Mouse (Mus musculus): ENCODE data around the gene Trhr2. TPM values are rescaled to one million over a fixed set of nuclear protein-coding genes. Genes with fewer than 3 reads are reported as not detected.

Gene Trhr2
- polyA plus RNA-seq, 1 experiment from 2014 or later = not detected

- H3K9ac ChIP-seq (ENCODE audit: low read length) = no peak overlapping the region
- no peaks in the 10 kb centered on the region for H3K27me3 ChIP-seq (ENCODE audit: control insufficient read depth, insufficient read depth, low read length)
- no peak for TF ChIP-seq EP300 (optimal IDR thresholded peaks at IDR 0.05)
- no peak for TF ChIP-seq CTCF (IDR thresholded peaks at IDR 0.05; ENCODE audit: low read depth)
- no peaks in the 10 kb centered on the region for H3K36me3 ChIP-seq (ENCODE audit: control insufficient read depth, insufficient read depth, low read length)
- H3K4me1 ChIP-seq (replicated peaks; ENCODE audit: control insufficient read depth, insufficient read depth) = 0 out of 2 replicates have a peak, but pooled peaks cover 2% of the 10 kb centered on the region
- H3K9me3 ChIP-seq (ENCODE audit: control insufficient read depth, low read length) = no peaks in the 10 kb centered on the region
- no peak overlapping the region for H3K27ac ChIP-seq (replicated peaks)
- ATAC-seq (ENCODE audit: low FRiP score, low TSS enrichment) (no peak), DNase-seq (ENCODE audit: low spot score) (no peak)
- no peak overlapping the region for H3K4me2 ChIP-seq (replicated peaks; ENCODE audit: low read depth)
- H3K4me3 ChIP-seq (ENCODE audit: low read depth, low read length) = no peak overlapping the region
- 44% methylated on average over 3 of the region's 3 CpGs for WGBS
These were observed 40.0 kb downstream of the Trhr2 start for GRCm38 (mm10) chr8:122320541-122320940.

GRCm38 (mm10) chr8:122319708-122320075 is 40.9 kb downstream of the Trhr2 start:
- DNase-seq (ENCODE audit: low spot score) (peak; percentile 59), ATAC-seq (ENCODE audit: low FRiP score, low TSS enrichment) (no peak)
- H3K27ac ChIP-seq (replicated peaks) = peak overlapping the region; percentile 45; the same call in 1 of the 2 replicates
- no peak overlapping the region for H3K4me3 ChIP-seq (ENCODE audit: low read depth, low read length)
- WGBS = 51% methylated on average over 7 of the region's 7 CpGs
- no peak overlapping the region for H3K4me2 ChIP-seq (replicated peaks; ENCODE audit: low read depth)
- 0 out of 2 replicates have a peak, but pooled peaks cover 2% of the 10 kb centered on the region for H3K4me1 ChIP-seq (replicated peaks; ENCODE audit: control insufficient read depth, insufficient read depth)
- TF ChIP-seq CTCF (IDR thresholded peaks at IDR 0.05; ENCODE audit: low read depth) = no peak
- TF ChIP-seq EP300 (optimal IDR thresholded peaks at IDR 0.05) = no peak
- no peak overlapping the region for H3K9ac ChIP-seq (ENCODE audit: low read length)
- H3K9me3 ChIP-seq (ENCODE audit: control insufficient read depth, low read length) = no peaks in the 10 kb centered on the region
- no peaks in the 10 kb centered on the region for H3K36me3 ChIP-seq (ENCODE audit: control insufficient read depth, insufficient read depth, low read length)
- no peaks in the 10 kb centered on the region for H3K27me3 ChIP-seq (ENCODE audit: control insufficient read depth, insufficient read depth, low read length)

- no peak for DNase-seq (ENCODE audit: low spot score)
- Histone ChIP-seq H3K9me3 (ENCODE audit: control insufficient read depth, low read length) (no peaks in the 10 kb centered on the region), H3K36me3 (ENCODE audit: control insufficient read depth, insufficient read depth, low read length) (no peaks in the 10 kb centered on the region), H3K4me3 (ENCODE audit: low read depth, low read length) (no peak overlapping the region), H3K27ac (replicated peaks) (peak overlapping the region; percentile 45; the same call in 1 of the 2 replicates), H3K9ac (ENCODE audit: low read length) (no peak overlapping the region), H3K27me3 (ENCODE audit: control insufficient read depth, insufficient read depth, low read length) (no peaks in the 10 kb centered on the region), H3K4me2 (replicated peaks; ENCODE audit: low read depth) (no peak overlapping the region), H3K4me1 (replicated peaks; ENCODE audit: control insufficient read depth, insufficient read depth) (0 out of 2 replicates have a peak, but pooled peaks cover 2% of the 10 kb centered on the region)
- 65% methylated on average over 11 of the region's 11 CpGs for WGBS
- no peak for ATAC-seq (ENCODE audit: low FRiP score, low TSS enrichment)
- TF ChIP-seq CTCF (IDR thresholded peaks at IDR 0.05; ENCODE audit: low read depth) (no peak), EP300 (optimal IDR thresholded peaks at IDR 0.05) (no peak)
These were observed 41.4 kb downstream of the Trhr2 start for GRCm38 (mm10) chr8:122319045-122319707.

DNA sequence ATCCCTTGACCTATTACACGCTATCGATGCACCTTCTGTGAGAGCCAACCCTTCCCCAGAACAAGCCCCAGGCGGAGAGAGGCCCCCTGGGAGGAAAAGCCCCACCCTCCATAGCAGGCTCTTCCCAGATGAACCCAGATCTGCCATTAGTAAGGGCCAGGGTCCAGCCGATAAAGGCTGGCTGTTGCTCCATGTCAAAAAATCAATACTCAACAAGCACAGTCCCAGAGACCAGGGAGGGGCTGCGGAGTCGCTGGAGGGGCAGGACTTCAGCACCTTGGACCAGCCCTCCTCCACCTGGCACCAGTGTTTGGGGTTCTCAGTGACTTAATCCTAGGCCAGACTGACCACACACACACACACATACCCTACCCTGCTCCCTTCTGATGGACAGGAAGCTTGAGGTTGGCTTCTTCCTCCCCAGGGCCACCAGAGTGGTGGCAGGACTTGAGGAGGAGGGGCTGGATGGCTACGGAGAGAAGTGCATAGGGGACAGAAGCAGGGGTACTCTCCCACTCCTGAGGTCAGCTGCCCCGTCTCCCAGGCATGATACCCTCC is 42.5 kb downstream of the Trhr2 start:
- 46% methylated on average over 8 of the region's 8 CpGs for WGBS
- Histone ChIP-seq H3K9me3 (ENCODE audit: control insufficient read depth, low read length) (no peaks in the 10 kb centered on the region), H3K9ac (ENCODE audit: low read length) (no peak overlapping the region), H3K27ac (replicated peaks) (peak overlapping the region; percentile 18; the same call in 1 of the 2 replicates), H3K4me3 (ENCODE audit: low read depth, low read length) (no peak overlapping the region), H3K4me2 (replicated peaks; ENCODE audit: low read depth) (no peak overlapping the region), H3K4me1 (replicated peaks; ENCODE audit: control insufficient read depth, insufficient read depth) (0 out of 2 replicates have a peak, but pooled peaks cover 2% of the 10 kb centered on the region), H3K27me3 (ENCODE audit: control insufficient read depth, insufficient read depth, low read length) (no peaks in the 10 kb centered on the region), H3K36me3 (ENCODE audit: control insufficient read depth, insufficient read depth, low read length) (no peaks in the 10 kb centered on the region)
- DNase-seq (ENCODE audit: low spot score) (peak; percentile 63), ATAC-seq (ENCODE audit: low FRiP score, low TSS enrichment) (peak; percentile 7; the same call in 1 of the 2 replicates)
- TF ChIP-seq EP300 (optimal IDR thresholded peaks at IDR 0.05) (no peak), CTCF (IDR thresholded peaks at IDR 0.05; ENCODE audit: low read depth) (no peak)

DNA sequence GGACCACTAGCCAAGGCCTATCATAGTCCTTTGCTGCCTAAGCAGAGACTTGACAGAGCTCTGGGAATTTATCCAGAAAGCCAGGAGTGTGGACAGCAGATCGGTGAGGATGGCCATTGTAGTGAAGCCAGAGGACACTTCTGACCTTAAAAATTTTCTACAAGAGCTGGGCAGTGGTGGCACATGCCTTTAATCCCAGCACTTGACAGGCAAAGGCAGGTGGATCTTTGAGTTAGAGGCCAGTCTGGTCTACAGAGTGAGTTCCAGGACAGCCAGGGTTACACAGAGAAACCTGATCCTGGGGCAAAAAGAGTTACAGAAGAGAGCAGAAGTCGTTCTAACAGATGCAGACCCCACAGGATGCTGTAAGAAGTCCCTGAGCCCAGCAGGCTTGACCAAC is 44.1 kb downstream of the Trhr2 start:
- no peak overlapping the region for H3K4me3 ChIP-seq (ENCODE audit: low read depth, low read length)
- H3K9ac ChIP-seq (ENCODE audit: low read length) = no peak overlapping the region
- ATAC-seq (ENCODE audit: low FRiP score, low TSS enrichment) (no peak), DNase-seq (ENCODE audit: low spot score) (no peak)
- H3K27me3 ChIP-seq (ENCODE audit: control insufficient read depth, insufficient read depth, low read length) = no peaks in the 10 kb centered on the region
- H3K4me2 ChIP-seq (replicated peaks; ENCODE audit: low read depth) = no peak overlapping the region
- no peaks in the 10 kb centered on the region for H3K9me3 ChIP-seq (ENCODE audit: control insufficient read depth, low read length)
- no peaks in the 10 kb centered on the region for H3K36me3 ChIP-seq (ENCODE audit: control insufficient read depth, insufficient read depth, low read length)
- TF ChIP-seq EP300 (optimal IDR thresholded peaks at IDR 0.05) (no peak), CTCF (IDR thresholded peaks at IDR 0.05; ENCODE audit: low read depth) (no peak)
- WGBS = 69% methylated on average over 2 of the region's 2 CpGs
- no peaks in the 10 kb centered on the region for H3K4me1 ChIP-seq (replicated peaks; ENCODE audit: control insufficient read depth, insufficient read depth)
- H3K27ac ChIP-seq (replicated peaks) = no peak overlapping the region

DNA sequence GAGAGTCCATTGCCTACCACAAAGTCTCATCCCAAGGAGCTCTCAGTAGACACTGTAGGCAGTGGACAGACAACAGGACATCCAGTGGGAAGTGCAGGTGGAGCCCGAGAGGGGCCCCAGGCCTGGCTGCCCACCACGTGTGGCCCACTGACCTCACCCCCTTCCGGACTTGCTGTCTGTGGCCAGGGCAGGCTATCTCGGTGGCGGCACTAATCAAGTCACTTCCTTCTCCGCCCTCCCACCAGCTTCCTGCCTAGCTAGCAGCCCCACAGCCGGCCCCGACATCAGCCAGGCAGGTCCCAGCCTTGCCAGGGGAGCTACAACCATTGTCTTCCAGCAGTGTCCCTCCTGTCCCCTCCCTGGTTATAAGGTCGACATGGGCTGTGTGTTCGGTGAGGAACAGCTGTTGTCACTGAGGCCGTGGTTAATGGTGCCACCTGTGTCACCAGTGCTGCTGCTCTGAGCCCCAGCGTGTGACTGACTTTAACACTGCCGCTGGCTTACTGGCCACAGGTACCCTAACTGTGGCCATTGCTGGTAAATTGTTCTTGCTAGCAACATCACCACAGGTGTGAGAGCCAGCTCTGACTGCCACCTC is 45.5 kb downstream of the Trhr2 start:
- Histone ChIP-seq H3K4me1 (replicated peaks; ENCODE audit: control insufficient read depth, insufficient read depth) (no peaks in the 10 kb centered on the region), H3K36me3 (ENCODE audit: control insufficient read depth, insufficient read depth, low read length) (no peaks in the 10 kb centered on the region), H3K9me3 (ENCODE audit: control insufficient read depth, low read length) (no peaks in the 10 kb centered on the region), H3K9ac (ENCODE audit: low read length) (no peak overlapping the region), H3K4me3 (ENCODE audit: low read depth, low read length) (no peak overlapping the region), H3K4me2 (replicated peaks; ENCODE audit: low read depth) (no peak overlapping the region; the same call in 1 of the 2 replicates), H3K27me3 (ENCODE audit: control insufficient read depth, insufficient read depth, low read length) (no peaks in the 10 kb centered on the region), H3K27ac (replicated peaks) (peak overlapping the region; percentile 49)
- TF ChIP-seq EP300 (optimal IDR thresholded peaks at IDR 0.05) = no peak
- TF ChIP-seq CTCF (IDR thresholded peaks at IDR 0.05; ENCODE audit: low read depth) = no peak
- ATAC-seq (ENCODE audit: low FRiP score, low TSS enrichment) = peak; percentile 16; the same call in 1 of the 2 replicates
- peak; percentile 64 for DNase-seq (ENCODE audit: low spot score)
- 49% methylated on average over 12 of the region's 13 CpGs for WGBS
